ENCODE assay signal across 8 mouse cellular contexts in the genomic region with DNA sequence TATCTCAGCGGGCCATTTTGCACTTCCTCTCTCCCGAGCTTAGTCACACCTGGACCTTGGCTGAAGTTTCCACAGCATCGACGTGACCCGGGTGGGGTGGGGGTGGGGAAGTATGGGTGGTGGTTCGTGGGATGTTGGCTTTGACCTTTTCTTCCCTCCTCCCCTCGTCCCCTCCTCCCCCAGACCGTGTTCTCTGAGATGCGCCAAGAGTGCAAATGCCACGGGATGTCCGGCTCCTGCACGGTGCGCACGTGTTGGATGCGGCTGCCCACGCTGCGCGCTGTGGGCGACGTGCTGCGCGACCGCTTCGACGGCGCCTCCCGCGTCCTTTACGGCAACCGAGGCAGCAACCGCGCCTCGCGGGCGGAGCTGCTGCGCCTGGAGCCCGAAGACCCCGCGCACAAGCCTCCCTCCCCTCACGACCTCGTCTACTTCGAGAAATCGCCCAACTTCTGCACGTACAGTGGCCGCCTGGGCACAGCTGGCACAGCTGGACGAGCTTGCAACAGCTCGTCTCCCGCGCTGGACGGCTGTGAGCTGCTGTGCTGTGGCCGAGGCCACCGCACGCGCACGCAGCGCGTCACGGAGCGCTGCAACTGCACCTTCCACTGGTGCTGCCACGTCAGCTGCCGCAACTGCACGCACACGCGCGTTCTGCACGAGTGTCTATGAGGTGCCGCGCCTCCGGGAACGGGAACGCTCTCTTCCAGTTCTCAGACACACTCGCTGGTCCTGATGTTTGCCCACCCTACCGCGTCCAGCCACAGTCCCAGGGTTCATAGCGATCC. TPM values are rescaled to one million over a fixed set of nuclear protein-coding genes. Genes with fewer than 3 reads are reported as not detected.
DNase-seq lines count a peak whose midpoint lies in the region; ATAC-seq lines count a peak whose summit lies in the region.

No protein-coding gene starts in this region.

- peaks cover 100% of the 10 kb centered on the region for H3K27me3 ChIP-seq in heart, embryonic 10.5 days (ENCODE audit: insufficient read depth, poor library complexity, severe bottlenecking)
- peaks cover 95% of the 10 kb centered on the region for H3K27me3 ChIP-seq in forebrain, embryonic 16.5 days (replicated peaks; ENCODE audit: control insufficient read depth, insufficient read depth, low read length)
- peaks cover 98% of the 10 kb centered on the region for H3K27me3 ChIP-seq in midbrain, embryonic 14.5 days (ENCODE audit: control insufficient read depth, insufficient read depth, low read length)

- ATAC-seq in forebrain, embryonic 16.5 days, result peak; percentile 70
- ATAC-seq in midbrain, embryonic 14.5 days (ENCODE audit: low FRiP score, low TSS enrichment), result no peak

- H3K9ac ChIP-seq in forebrain, embryonic 16.5 days (replicated peaks; ENCODE audit: low read depth, low read length), result peak overlapping the region; percentile 11; the same call in 1 of the 2 replicates
- H3K9ac ChIP-seq in midbrain, embryonic 14.5 days (replicated peaks; ENCODE audit: low read length), result peak overlapping the region; percentile 31; the same call in 1 of the 2 replicates

- H3K4me2 ChIP-seq in forebrain, embryonic 16.5 days (ENCODE audit: low read length), result peak overlapping the region; percentile 50
- H3K4me2 ChIP-seq in midbrain, embryonic 14.5 days (ENCODE audit: low read length), result peak overlapping the region; percentile 51

- H3K36me3 ChIP-seq in heart, embryonic 10.5 days, result no peaks in the 10 kb centered on the region
- no peaks in the 10 kb centered on the region for H3K36me3 ChIP-seq in forebrain, embryonic 16.5 days (ENCODE audit: control insufficient read depth, insufficient read depth)
- H3K36me3 ChIP-seq in midbrain, embryonic 14.5 days (ENCODE audit: control insufficient read depth, insufficient read depth, low read length), result no peaks in the 10 kb centered on the region

- no peak for DNase-seq in heart, embryonic 10.5 days (ENCODE audit: low spot score)
- no peak for DNase-seq in heart, adult 9 months (ENCODE audit: low spot score in 2 of 2)
- peak; percentile 55 for DNase-seq in CD4-positive helper T cell, adult 2 months (ENCODE audit: low read depth, low spot score)
- DNase-seq in midbrain, embryonic 14.5 days, result peak; percentile 77
- DNase-seq in cerebellum, adult 11 months, result no peak
- no peak for DNase-seq in kidney, postnatal 36 days
- DNase-seq in layer of hippocampus, adult 9-10 months (ENCODE audit: low spot score), result no peak

- peaks cover 50% of the 10 kb centered on the region for H3K4me1 ChIP-seq in heart, embryonic 10.5 days
- H3K4me1 ChIP-seq in forebrain, embryonic 16.5 days (replicated peaks; ENCODE audit: control insufficient read depth, insufficient read depth, low read length), result 0 out of 2 replicates have a peak, but pooled peaks cover 18% of the 10 kb centered on the region
- H3K4me1 ChIP-seq in midbrain, embryonic 14.5 days (ENCODE audit: control insufficient read depth, insufficient read depth, low read length), result 0 out of 2 replicates have a peak, but pooled peaks cover 5% of the 10 kb centered on the region

- H3K4me3 ChIP-seq in heart, embryonic 10.5 days, result peak overlapping the region; percentile 39
- H3K4me3 ChIP-seq in forebrain, embryonic 16.5 days (replicated peaks; ENCODE audit: low read length), result peak overlapping the region; percentile 41
- H3K4me3 ChIP-seq in midbrain, embryonic 14.5 days (replicated peaks; ENCODE audit: low read depth, low read length), result peak overlapping the region; percentile 30

- H3K9me3 ChIP-seq in heart, embryonic 10.5 days, result no peaks in the 10 kb centered on the region
- no peaks in the 10 kb centered on the region for H3K9me3 ChIP-seq in forebrain, embryonic 16.5 days (ENCODE audit: control insufficient read depth, low read length)
- H3K9me3 ChIP-seq in midbrain, embryonic 14.5 days (ENCODE audit: control insufficient read depth, low read length), result no peaks in the 10 kb centered on the region

- no peak overlapping the region for H3K27ac ChIP-seq in heart, embryonic 10.5 days
- no peak overlapping the region for H3K27ac ChIP-seq in forebrain, embryonic 16.5 days (ENCODE audit: low read length)
- H3K27ac ChIP-seq in midbrain, embryonic 14.5 days (replicated peaks; ENCODE audit: low read depth, low read length), result no peak overlapping the region

- 2% methylated on average over 74 of the region's 75 CpGs for WGBS in heart, embryonic 10.5 days
- under 1% methylated on average over 75 of the region's 75 CpGs for WGBS in forebrain, embryonic 16.5 days
- 2% methylated on average over 75 of the region's 75 CpGs for WGBS in midbrain, embryonic 14.5 days

RNA-seq across cellular contexts. Expression of gene Wnt1, which starts 2.8 kb away (rescaled TPM):
- polyA plus RNA-seq in heart, embryonic 10.5 days (2016; fragmentation: Nextera tagmentation; extraction: Ambion mirVana), result not detected in 2 replicates
- 0.10 and 0.42 TPM in 2 replicates for polyA plus RNA-seq in forebrain, embryonic 16.5 days (2015; fragmentation: Nextera tagmentation; extraction: Ambion mirVana)
- polyA plus RNA-seq in midbrain, embryonic 14.5 days (2014; fragmentation: Nextera tagmentation; extraction: Ambion mirVana), result 1.3 and 4.1 TPM in 2 replicates

RNA-seq across cellular contexts. Expression of gene Wnt10b, which starts 14.5 kb away (rescaled TPM):
- 0.09 TPM in 1 of 2 replicates, not detected in the other for polyA plus RNA-seq in heart, embryonic 10.5 days (2016; fragmentation: Nextera tagmentation; extraction: Ambion mirVana)
- polyA plus RNA-seq in forebrain, embryonic 16.5 days (2015; fragmentation: Nextera tagmentation; extraction: Ambion mirVana), result not detected in 2 replicates
- polyA plus RNA-seq in midbrain, embryonic 14.5 days (2014; fragmentation: Nextera tagmentation; extraction: Ambion mirVana), result not detected in 2 replicates

RNA-seq across cellular contexts. Expression of gene Ddn, which starts 16.9 kb away (rescaled TPM):
- 0.06 TPM in 1 of 2 replicates, not detected in the other for polyA plus RNA-seq in heart, embryonic 10.5 days (2016; fragmentation: Nextera tagmentation; extraction: Ambion mirVana)
- polyA plus RNA-seq in forebrain, embryonic 16.5 days (2015; fragmentation: Nextera tagmentation; extraction: Ambion mirVana), result 0.46 and 0.58 TPM in 2 replicates
- polyA plus RNA-seq in midbrain, embryonic 14.5 days (2014; fragmentation: Nextera tagmentation; extraction: Ambion mirVana), result 0.57 and 0.66 TPM in 2 replicates

RNA-seq across cellular contexts. Expression of gene Arf3, which starts 29.4 kb away (rescaled TPM):
- 41.7 and 42.7 TPM in 2 replicates for polyA plus RNA-seq in heart, embryonic 10.5 days (2016; fragmentation: Nextera tagmentation; extraction: Ambion mirVana)
- polyA plus RNA-seq in forebrain, embryonic 16.5 days (2015; fragmentation: Nextera tagmentation; extraction: Ambion mirVana), result 82.6 and 99.9 TPM in 2 replicates
- polyA plus RNA-seq in midbrain, embryonic 14.5 days (2014; fragmentation: Nextera tagmentation; extraction: Ambion mirVana), result 57.5 and 63.3 TPM in 2 replicates

RNA-seq across cellular contexts. Expression of gene Prkag1, which starts 38.9 kb away (rescaled TPM):
- 95.0 and 97.7 TPM in 2 replicates for polyA plus RNA-seq in heart, embryonic 10.5 days (2016; fragmentation: Nextera tagmentation; extraction: Ambion mirVana)
- polyA plus RNA-seq in forebrain, embryonic 16.5 days (2015; fragmentation: Nextera tagmentation; extraction: Ambion mirVana), result 79.5 and 89.2 TPM in 2 replicates
- 56.5 and 72.8 TPM in 2 replicates for polyA plus RNA-seq in midbrain, embryonic 14.5 days (2014; fragmentation: Nextera tagmentation; extraction: Ambion mirVana)

Comparison
In these comparisons a context has a peak if more than half of its experiments do, and no peak if none do; other contexts are left out.
1. DNase-seq: peak in CD4-positive helper T cell, adult 2 months (single experiment) and midbrain, embryonic 14.5 days (single experiment); none in heart, embryonic 10.5 days (single experiment), heart, adult 9 months (0 of 2), cerebellum, adult 11 months (single experiment), kidney, postnatal 36 days (0 of 2) and layer of hippocampus, adult 9-10 months (single experiment).
2. Peak in every context shown above with its lines, with median percentiles within 50 percentile points of each other: H3K4me3 ChIP-seq.